13 mouse cellular contexts compared by ENCODE assay signal in the genomic region with DNA sequence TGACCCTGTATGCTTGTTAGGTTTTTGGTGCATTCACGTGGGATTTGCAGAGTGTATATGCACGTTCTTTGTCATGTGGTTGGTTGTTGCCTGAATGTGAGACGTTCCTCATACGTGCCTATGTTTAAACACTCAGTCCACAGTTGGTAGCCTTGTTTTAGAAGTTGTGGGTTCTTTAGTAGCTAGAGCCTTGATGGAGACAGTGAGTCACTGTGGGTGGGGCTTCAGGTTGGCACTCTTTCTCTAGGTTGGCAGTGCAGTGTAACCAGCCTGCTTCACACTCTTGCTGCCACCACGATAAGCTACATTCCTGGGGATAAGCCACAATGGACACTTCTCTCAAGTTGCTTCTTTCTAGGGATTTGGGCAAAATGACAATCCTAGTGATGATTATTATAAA. TPM values are rescaled to one million over a fixed set of nuclear protein-coding genes. Genes with fewer than 3 reads are reported as not detected.
A peak's percentile ranks its signal among the peaks of the same experiment; 100 is the strongest.
DNase-seq lines count a peak whose midpoint lies in the region.
"Had no signal": no experiment of that assay in that cellular context is flagged by ENCODE, and none has a peak within 500 bp of the region (broad histone marks: within the 10 kb centered on the region; RNA-seq: fewer than 3 reads in every experiment).

No protein-coding gene starts in this region.

- DNase-seq in lung, postnatal 36 days, result peak; percentile 6
- no peak for DNase-seq in lung, postnatal 25 days (ENCODE audit: low spot score)
- peak; percentile 41 for DNase-seq in Muller cell, postnatal 12 days (ENCODE audit: inconsistent ontology term)
- DNase-seq in fibroblast of lung, adult 2 months (ENCODE audit: low read depth), result peak; percentile 63
- no peak for DNase-seq in urinary bladder, adult 2 months (ENCODE audit: low spot score)
- DNase-seq in lung, postnatal 4 days, result no peak
- no peak for DNase-seq in lung, postnatal 10 days
- DNase-seq: cerebellum, adult 9-11 months; gastrocnemius, postnatal 14 days; heart, postnatal 36 days; lung, embryonic 14.5 days; retina, postnatal 1 day; thymus, postnatal 14 days had no signal

RNA-seq across cellular contexts. Expression of gene Slc25a40, which starts 33.9 kb away (rescaled TPM):
- polyA plus RNA-seq in urinary bladder, adult 2 months (2012; rRNA removed), result 9.7 and 11.2 TPM in 2 replicates

RNA-seq across cellular contexts. Expression of gene Dbf4, which starts 34.0 kb away (rescaled TPM):
- 3.8 and 4.9 TPM in 2 replicates for polyA plus RNA-seq in urinary bladder, adult 2 months (2012; rRNA removed)

Comparison
In these comparisons a context has a peak if more than half of its experiments do, and no peak if none do; other contexts are left out.
1. DNase-seq: peak in lung, postnatal 36 days (single experiment), Muller cell, postnatal 12 days (single experiment) and fibroblast of lung, adult 2 months (single experiment); none in lung, postnatal 25 days (single experiment), urinary bladder, adult 2 months (single experiment), lung, postnatal 4 days (0 of 2) and lung, postnatal 10 days (single experiment).